Mouse (Mus musculus) heart, embryonic 16.5 days (tissue): ENCODE data around the gene Lrrc75a. TPM values are rescaled to one million over a fixed set of nuclear protein-coding genes. Genes with fewer than 3 reads are reported as not detected.

Source experiments
- ATAC-seq: fragments of 200-750 bp; cut with Nextera tagmentation; replicated peaks from 2 replicates; pipeline ENCODE4 v1.8.0; 2017; ENCODE audit warnings: moderate number of reproducible peaks; ENCODE audit not compliant: insufficient read depth, low FRiP score; ENCODE audit errors: extremely low read depth
- H3K27ac ChIP-seq: fragments of 300-500 bp; sonication (generic); 2 replicates; pipeline ENCODE4 v1.5.1; 2014; ENCODE audit warnings: mild to moderate bottlenecking, low read length, control low read depth, moderate library complexity
- H3K27me3 ChIP-seq: fragments of 300-500 bp; sonication (generic); 2 replicates; pipeline ENCODE4 v1.6.1; 2014; ENCODE audit warnings: low read length, mixed read lengths; ENCODE audit not compliant: control insufficient read depth, insufficient read depth
- H3K36me3 ChIP-seq: fragments of 300-500 bp; sonication (generic); 2 replicates; pipeline ENCODE4 v1.6.1; 2014; ENCODE audit not compliant: control insufficient read depth, insufficient read depth
- H3K4me1 ChIP-seq: fragments of 300-500 bp; sonication (generic); 2 replicates; pipeline ENCODE4 v1.6.1; 2014; ENCODE audit warnings: low read length, mixed read lengths; ENCODE audit not compliant: control insufficient read depth, insufficient read depth
- H3K4me2 ChIP-seq: fragments of 300-500 bp; sonication (generic); 2 replicates; pipeline ENCODE4 v1.6.1; 2014; ENCODE audit warnings: low read depth, mild to moderate bottlenecking, control low read depth, low read length
- H3K4me3 ChIP-seq: fragments of 300-500 bp; sonication (generic); 2 replicates; pipeline ENCODE4 v1.5.1; 2014; ENCODE audit warnings: mild to moderate bottlenecking, control low read depth, low read length
- H3K9ac ChIP-seq: fragments of 300-500 bp; sonication (generic); 2 replicates; pipeline ENCODE4 v1.6.1; 2014; ENCODE audit warnings: low read length, control low read depth
- H3K9me3 ChIP-seq: fragments of 300-500 bp; sonication (generic); replicated peaks from 2 replicates; pipeline ENCODE4 v1.6.1; 2016; ENCODE audit warnings: low read length; ENCODE audit not compliant: control insufficient read depth
- WGBS: fragments of 180-500 bp; shearing (Covaris S2); extraction: QIAGEN DNeasy Blood & Tissue Kit; methylation state at CpG from one replicate; pipeline ENCODE4 v1.1.7; 2014; 5-methylcytosine and 5-hydroxymethylcytosine counted together
- polyA plus RNA-seq: library from polyadenylated mRNA; unstranded; fragments of >200 nt; fragmentation: Nextera tagmentation; extraction: Ambion mirVana; gene quantifications from 2 replicates; pipeline ENCODE4 v1.2.1, GENCODE M21; 2015

Lrrc75a gene
- polyA plus RNA-seq, 1 experiment from 2014 or later = 11.4 TPM

GRCm38 (mm10) chr11:62612604-62613003 is 35.7 kb downstream of the Lrrc75a start:
- peaks cover 8% of the 10 kb centered on the region for H3K4me1 ChIP-seq
- no peak overlapping the region for H3K4me2 ChIP-seq
- H3K9ac ChIP-seq = no peak overlapping the region
- H3K27ac ChIP-seq = no peak overlapping the region
- no peak overlapping the region for H3K4me3 ChIP-seq
- peaks cover 14% of the 10 kb centered on the region for H3K36me3 ChIP-seq
- no peaks in the 10 kb centered on the region for H3K9me3 ChIP-seq
- ATAC-seq = no peak
- WGBS = 84% methylated on average over 10 of the region's 10 CpGs
- no peaks in the 10 kb centered on the region for H3K27me3 ChIP-seq

DNA sequence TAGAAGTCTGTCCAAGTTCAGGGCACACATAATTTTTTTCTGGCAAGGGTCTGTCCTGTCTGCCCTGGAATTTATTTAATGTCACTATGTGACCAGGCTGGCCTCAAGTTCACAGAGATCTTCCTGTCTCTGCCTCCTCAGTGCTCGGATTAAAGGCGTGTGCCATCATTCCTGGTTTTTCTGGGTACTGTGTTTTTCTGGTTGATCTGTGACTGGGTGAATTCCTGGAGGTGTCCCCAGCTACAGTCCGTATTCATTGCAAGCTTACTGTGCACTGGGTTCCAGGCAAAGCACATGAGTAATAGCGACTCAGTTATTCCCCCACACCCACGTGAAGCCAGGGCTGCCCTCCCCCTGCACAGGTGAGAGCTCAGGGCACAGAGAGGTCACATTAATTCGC is 38.0 kb downstream of the Lrrc75a start:
- Histone ChIP-seq H3K9ac (no peak overlapping the region), H3K4me2 (no peak overlapping the region), H3K27me3 (no peaks in the 10 kb centered on the region), H3K4me1 (peaks cover 10% of the 10 kb centered on the region), H3K9me3 (no peaks in the 10 kb centered on the region), H3K36me3 (peaks cover 24% of the 10 kb centered on the region), H3K4me3 (no peak overlapping the region), H3K27ac (no peak overlapping the region)
- ATAC-seq = no peak
- 84% methylated on average over 6 of the region's 6 CpGs for WGBS

GRCm38 (mm10) chr11:62608826-62609675 is 39.3 kb downstream of the Lrrc75a start:
- H3K9ac ChIP-seq = no peak overlapping the region
- H3K36me3 ChIP-seq = peaks cover 36% of the 10 kb centered on the region
- ATAC-seq = no peak
- H3K27ac ChIP-seq = no peak overlapping the region
- H3K4me1 ChIP-seq = peaks cover 19% of the 10 kb centered on the region
- H3K4me2 ChIP-seq = no peak overlapping the region
- WGBS = 70% methylated on average over 10 of the region's 10 CpGs
- H3K27me3 ChIP-seq = no peaks in the 10 kb centered on the region
- H3K4me3 ChIP-seq = no peak overlapping the region
- H3K9me3 ChIP-seq = no peaks in the 10 kb centered on the region

- Histone ChIP-seq H3K9me3 (no peaks in the 10 kb centered on the region), H3K4me3 (no peak overlapping the region), H3K4me1 (peaks cover 17% of the 10 kb centered on the region), H3K4me2 (no peak overlapping the region), H3K36me3 (peaks cover 39% of the 10 kb centered on the region), H3K9ac (no peak overlapping the region), H3K27ac (no peak overlapping the region), H3K27me3 (no peaks in the 10 kb centered on the region)
- WGBS = 100% methylated on average over 1 of the region's 1 CpGs
- ATAC-seq = no peak
Observed at GRCm38 (mm10) chr11:62607952-62608201, 40.4 kb downstream of the Lrrc75a start.

DNA sequence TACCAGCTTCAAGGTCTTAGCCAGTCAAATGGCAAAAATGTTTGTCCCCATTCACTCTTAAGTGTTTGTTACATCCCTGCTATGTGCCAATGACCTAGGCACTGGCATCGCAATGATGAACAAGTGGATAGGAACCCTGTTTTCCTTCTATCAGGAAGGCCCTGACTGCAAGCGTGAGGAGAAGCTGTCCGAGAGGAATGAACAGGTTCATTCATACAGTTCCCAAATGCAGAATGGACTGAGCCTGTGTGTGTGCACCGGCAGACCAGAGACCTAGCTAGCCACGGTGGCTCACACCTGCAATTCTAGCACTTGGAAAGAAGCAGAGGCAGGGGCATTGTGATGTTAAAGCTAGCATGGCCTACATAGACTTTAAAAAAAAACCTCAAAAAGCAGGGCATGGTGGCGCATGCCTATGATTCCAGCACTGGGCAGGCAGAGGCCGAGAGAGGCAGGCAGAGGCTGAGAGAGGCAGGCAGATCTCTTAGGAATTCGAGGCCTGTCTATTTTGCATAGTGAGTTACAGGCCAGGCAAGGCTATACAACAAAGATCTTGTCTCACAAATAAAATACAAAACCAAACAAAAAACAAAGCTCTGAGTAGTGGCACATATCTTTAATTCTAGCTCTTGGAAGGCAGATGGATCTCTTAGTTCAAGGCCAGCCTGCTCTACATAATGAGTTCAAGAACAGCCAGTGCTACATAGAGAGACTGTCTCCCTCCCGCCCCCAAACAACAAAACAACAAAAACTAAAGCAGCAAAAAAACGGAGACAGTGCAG is 41.0 kb downstream of the Lrrc75a start:
- H3K9ac ChIP-seq = no peak overlapping the region

DNA sequence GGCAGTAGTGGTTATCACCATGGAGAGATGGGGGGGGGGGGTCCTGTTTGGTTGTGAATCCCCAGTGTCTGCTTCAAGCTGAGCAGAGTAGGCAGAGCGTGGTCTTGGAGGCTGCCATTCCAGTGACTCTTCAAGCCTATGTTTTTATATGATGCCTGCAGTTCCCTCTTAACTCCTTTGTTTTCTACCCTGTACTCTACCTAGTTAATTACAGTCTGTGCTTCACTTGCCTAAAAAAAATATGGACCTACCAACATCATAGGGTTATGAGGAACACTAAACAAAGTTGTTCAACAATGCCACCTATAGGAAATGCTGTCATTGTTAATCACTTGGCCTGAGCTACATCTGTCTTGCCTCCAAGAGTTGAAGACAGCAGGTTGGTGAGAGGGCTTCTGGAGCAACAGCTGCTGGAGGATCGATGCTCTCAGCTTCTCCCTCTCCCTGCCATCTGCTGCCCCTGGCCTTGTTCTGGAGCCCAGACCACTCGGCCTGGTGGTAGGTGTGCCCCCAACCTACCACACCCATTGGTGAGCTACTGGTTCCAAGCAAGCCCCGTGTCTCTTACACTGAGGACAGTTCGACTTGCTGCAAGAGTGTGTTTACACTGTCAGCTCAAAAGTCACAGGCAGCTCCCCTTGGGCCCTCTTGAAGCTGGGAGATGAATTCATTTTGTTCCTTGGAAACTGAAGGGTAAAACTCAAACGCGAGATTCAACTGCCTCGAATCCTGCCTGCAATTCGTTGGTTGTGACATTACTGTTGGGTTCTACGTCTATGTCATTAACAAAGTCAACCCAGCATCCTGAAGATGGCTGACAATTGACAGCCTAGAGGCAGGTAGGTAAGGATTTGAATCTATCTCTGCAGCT is 41.8 kb downstream of the Lrrc75a start:
- ATAC-seq = no peak
- no peak overlapping the region for H3K4me3 ChIP-seq

More for the DNA sequence above, 41.0 kb downstream of the Lrrc75a start:
- H3K4me2 ChIP-seq = no peak overlapping the region
- no peak overlapping the region for H3K4me3 ChIP-seq
- ATAC-seq = no peak
- peaks cover 39% of the 10 kb centered on the region for H3K36me3 ChIP-seq
- no peaks in the 10 kb centered on the region for H3K27me3 ChIP-seq
- H3K27ac ChIP-seq = no peak overlapping the region
- peaks cover 17% of the 10 kb centered on the region for H3K4me1 ChIP-seq
- H3K9me3 ChIP-seq = no peaks in the 10 kb centered on the region
- 56% methylated on average over 10 of the region's 10 CpGs for WGBS

DNA sequence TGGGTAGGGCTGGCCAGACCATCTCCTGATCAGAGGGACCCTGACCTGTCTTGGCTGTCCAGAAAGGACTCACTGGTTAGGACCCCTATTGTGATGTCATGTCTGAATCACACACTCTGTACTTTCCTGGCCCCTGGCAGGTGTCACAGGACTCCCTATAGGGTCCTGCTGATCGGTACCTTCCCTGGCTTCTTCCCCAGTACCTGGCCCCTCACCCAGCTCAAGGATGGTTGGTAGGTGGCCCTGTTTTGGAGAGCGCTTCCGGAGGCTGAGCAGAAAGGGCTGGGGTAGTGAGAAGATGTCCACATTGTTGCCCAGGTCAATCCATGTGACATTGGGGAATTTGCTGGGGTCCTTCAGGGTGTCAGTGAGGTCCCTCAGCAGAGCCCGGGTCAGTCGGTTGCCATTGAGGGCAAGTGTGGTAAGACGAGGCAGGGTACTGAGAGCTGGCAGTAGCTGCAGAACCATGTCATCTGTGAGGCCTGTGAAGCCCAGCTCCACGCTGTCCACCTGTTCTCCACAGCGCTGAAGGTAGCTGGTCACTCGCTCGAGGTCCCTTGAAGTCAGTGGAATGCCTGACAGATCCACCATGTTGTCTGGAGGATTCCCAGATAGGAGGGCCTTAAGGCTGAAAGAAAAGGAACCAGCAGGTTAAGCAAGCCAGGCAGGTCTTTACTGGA is 42.6 kb downstream of the Lrrc75a start:
- no peak for ATAC-seq
- H3K4me3 ChIP-seq = no peak overlapping the region
- no peaks in the 10 kb centered on the region for H3K9me3 ChIP-seq
- no peak overlapping the region for H3K4me2 ChIP-seq
- peaks cover 17% of the 10 kb centered on the region for H3K4me1 ChIP-seq
- peaks cover 35% of the 10 kb centered on the region for H3K36me3 ChIP-seq
- H3K9ac ChIP-seq = peak overlapping the region; percentile 36
- no peaks in the 10 kb centered on the region for H3K27me3 ChIP-seq
- H3K27ac ChIP-seq = no peak overlapping the region; the same call in 1 of the 2 replicates
- WGBS = 48% methylated on average over 10 of the region's 10 CpGs

More for the DNA sequence above, 41.8 kb downstream of the Lrrc75a start:
- no peaks in the 10 kb centered on the region for H3K9me3 ChIP-seq
- no peaks in the 10 kb centered on the region for H3K27me3 ChIP-seq
- H3K27ac ChIP-seq = no peak overlapping the region
- H3K4me1 ChIP-seq = peaks cover 17% of the 10 kb centered on the region
- H3K36me3 ChIP-seq = peaks cover 35% of the 10 kb centered on the region
- H3K9ac ChIP-seq = no peak overlapping the region
- H3K4me2 ChIP-seq = no peak overlapping the region
- WGBS = 53% methylated on average over 10 of the region's 10 CpGs

GRCm38 (mm10) chr11:62604886-62605618 is 43.3 kb downstream of the Lrrc75a start:
- Histone ChIP-seq H3K4me1 (peaks cover 17% of the 10 kb centered on the region), H3K27ac (peak overlapping the region; percentile 9; the same call in 1 of the 2 replicates), H3K4me2 (peak overlapping the region; percentile 79), H3K4me3 (no peak overlapping the region), H3K27me3 (no peaks in the 10 kb centered on the region), H3K36me3 (peaks cover 35% of the 10 kb centered on the region), H3K9ac (peak overlapping the region; percentile 36), H3K9me3 (no peaks in the 10 kb centered on the region)
- ATAC-seq = no peak
- WGBS = 29% methylated on average over 3 of the region's 3 CpGs
